Mouse (Mus musculus) brain, embryonic 14.5 days (tissue): ENCODE results near the gene B4galnt4.

Experiments
- CTCF ChIP-seq: fragments of 200-500 bp; IDR thresholded peaks from 2 replicates; pipeline ENCODE4 v1.5.1; 2012; ENCODE audit warnings: inconsistent platforms, mild to moderate bottlenecking, moderate library complexity, borderline replicate concordance; ENCODE audit not compliant: insufficient read depth, insufficient read length; ENCODE audit errors: extremely low read depth
- POLR2A ChIP-seq: fragments of 200-500 bp; IDR thresholded peaks from 2 replicates; pipeline ENCODE4 v1.6.1; 2012; ENCODE audit warnings: mild to moderate bottlenecking, inconsistent platforms, borderline replicate concordance; ENCODE audit not compliant: poor library complexity, insufficient read depth, insufficient read length, severe bottlenecking; ENCODE audit errors: extremely low read depth

GRCm38 (mm10) chr7:141103161-141103560, 42.3 kb downstream of the B4galnt4 start:
- TF ChIP-seq POLR2A (no peak), CTCF (no peak)
